Mouse (Mus musculus): ENCODE data around the gene Atp8b3. TPM values are rescaled to one million over a fixed set of nuclear protein-coding genes. Genes with fewer than 3 reads are reported as not detected.

The Atp8b3 gene
- polyA plus RNA-seq, 1 experiment, result 0.13 TPM

- no peaks in the 10 kb centered on the region for H3K27me3 ChIP-seq (ENCODE audit: control insufficient read depth, insufficient read depth, insufficient read length)
- H3K79me3 ChIP-seq (ENCODE audit: low read depth), result peaks cover 49% of the 10 kb centered on the region
- peak overlapping the region; percentile 87 for H3K4me3 ChIP-seq (ENCODE audit: insufficient read depth, poor library complexity, severe bottlenecking)
- peak overlapping the region; percentile 98 for H3ac ChIP-seq (ENCODE audit: control insufficient read depth, insufficient read length, low read depth)
- peaks cover 7% of the 10 kb centered on the region for H3K36me3 ChIP-seq (ENCODE audit: control insufficient read depth, insufficient read depth)
- TF ChIP-seq USF1 (IDR thresholded peaks at IDR 0.05; ENCODE audit: low read depth), result no peak
- TF ChIP-seq MAX (IDR thresholded peaks at IDR 0.05), result peak; percentile 33
- peaks cover 55% of the 10 kb centered on the region for H3K79me2 ChIP-seq (ENCODE audit: control insufficient read depth, insufficient read depth)
Measured at GRCm38 (mm10) chr10:80576351-80577194, 37.6 kb upstream of the Atp8b3 start.

- peak overlapping the region; percentile 98 for H3ac ChIP-seq (ENCODE audit: control insufficient read depth, insufficient read length, low read depth)
- H3K79me2 ChIP-seq (ENCODE audit: control insufficient read depth, insufficient read depth), result peaks cover 62% of the 10 kb centered on the region
- H3K27me3 ChIP-seq (ENCODE audit: control insufficient read depth, insufficient read depth, insufficient read length), result no peaks in the 10 kb centered on the region
- H3K79me3 ChIP-seq (ENCODE audit: low read depth), result peaks cover 55% of the 10 kb centered on the region
- H3K4me3 ChIP-seq (ENCODE audit: insufficient read depth, poor library complexity, severe bottlenecking), result peak overlapping the region; percentile 87
- no peak for TF ChIP-seq MYOG (IDR thresholded peaks at IDR 0.05; ENCODE audit: control insufficient read depth, extremely low read depth, insufficient read length)
- TF ChIP-seq USF1 (IDR thresholded peaks at IDR 0.05; ENCODE audit: low read depth), result no peak
- peaks cover 7% of the 10 kb centered on the region for H3K36me3 ChIP-seq (ENCODE audit: control insufficient read depth, insufficient read depth)
Measured at GRCm38 (mm10) chr10:80575925-80576324, 37.0 kb upstream of the Atp8b3 start.

GRCm38 (mm10) chr10:80574896-80575295 lies 36.0 kb upstream of the Atp8b3 start:
- Histone ChIP-seq H3K27me3 (ENCODE audit: control insufficient read depth, insufficient read depth, insufficient read length) (no peaks in the 10 kb centered on the region), H3K36me3 (ENCODE audit: control insufficient read depth, insufficient read depth) (peaks cover 7% of the 10 kb centered on the region), H3K4me3 (ENCODE audit: insufficient read depth, poor library complexity, severe bottlenecking) (no peak overlapping the region), H3ac (ENCODE audit: control insufficient read depth, insufficient read length, low read depth) (no peak overlapping the region), H3K79me3 (ENCODE audit: low read depth) (peaks cover 65% of the 10 kb centered on the region), H3K79me2 (ENCODE audit: control insufficient read depth, insufficient read depth) (peaks cover 72% of the 10 kb centered on the region)
- TF ChIP-seq MYOG (IDR thresholded peaks at IDR 0.05; ENCODE audit: control insufficient read depth, extremely low read depth, insufficient read length) (no peak), MAX (IDR thresholded peaks at IDR 0.05) (no peak), FOSL1 (IDR thresholded peaks at IDR 0.05; ENCODE audit: insufficient read depth, low read length, poor library complexity, severe bottlenecking) (no peak), CTCF (IDR thresholded peaks at IDR 0.05; ENCODE audit: control insufficient read depth, insufficient read depth, insufficient read length) (no peak), CEBPB (IDR thresholded peaks at IDR 0.05; ENCODE audit: low read depth) (no peak), MYOD1 (IDR thresholded peaks at IDR 0.05; ENCODE audit: control insufficient read depth, insufficient read length, low read depth) (no peak), USF1 (IDR thresholded peaks at IDR 0.05; ENCODE audit: low read depth) (no peak)

DNA sequence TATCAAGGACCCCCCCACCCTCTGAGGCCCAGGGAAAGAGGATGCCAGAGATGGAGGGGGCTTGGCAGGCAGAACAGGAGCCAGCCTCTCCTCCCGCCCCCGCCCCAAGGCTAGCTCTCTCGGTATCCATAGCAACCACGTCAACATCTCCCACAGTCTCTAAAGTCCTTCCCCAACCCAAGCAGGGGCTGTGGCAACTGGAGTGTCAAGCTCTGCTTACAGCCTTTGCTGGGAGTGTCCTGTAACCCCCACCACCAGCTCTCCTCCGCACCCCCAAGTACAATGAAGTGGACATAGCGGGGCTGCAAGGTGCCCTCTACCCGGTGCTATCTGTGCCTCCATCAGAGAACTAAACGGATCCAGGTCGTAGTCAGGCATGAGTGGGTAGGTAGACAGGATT lies 35.0 kb upstream of the Atp8b3 start:
- Histone ChIP-seq H3K36me3 (ENCODE audit: control insufficient read depth, insufficient read depth) (peaks cover 7% of the 10 kb centered on the region), H3K4me3 (ENCODE audit: insufficient read depth, poor library complexity, severe bottlenecking) (no peak overlapping the region), H3K79me3 (ENCODE audit: low read depth) (peaks cover 70% of the 10 kb centered on the region), H3ac (ENCODE audit: control insufficient read depth, insufficient read length, low read depth) (no peak overlapping the region), H3K27me3 (ENCODE audit: control insufficient read depth, insufficient read depth, insufficient read length) (no peaks in the 10 kb centered on the region), H3K79me2 (ENCODE audit: control insufficient read depth, insufficient read depth) (peaks cover 81% of the 10 kb centered on the region)
- TF ChIP-seq CTCF (IDR thresholded peaks at IDR 0.05; ENCODE audit: control insufficient read depth, insufficient read depth, insufficient read length) (no peak), MYOG (IDR thresholded peaks at IDR 0.05; ENCODE audit: control insufficient read depth, extremely low read depth, insufficient read length) (no peak), USF1 (IDR thresholded peaks at IDR 0.05; ENCODE audit: low read depth) (no peak), MYOD1 (IDR thresholded peaks at IDR 0.05; ENCODE audit: control insufficient read depth, insufficient read length, low read depth) (no peak), FOSL1 (IDR thresholded peaks at IDR 0.05; ENCODE audit: insufficient read depth, low read length, poor library complexity, severe bottlenecking) (no peak), MAX (IDR thresholded peaks at IDR 0.05) (no peak), CEBPB (IDR thresholded peaks at IDR 0.05; ENCODE audit: low read depth) (no peak)

DNA sequence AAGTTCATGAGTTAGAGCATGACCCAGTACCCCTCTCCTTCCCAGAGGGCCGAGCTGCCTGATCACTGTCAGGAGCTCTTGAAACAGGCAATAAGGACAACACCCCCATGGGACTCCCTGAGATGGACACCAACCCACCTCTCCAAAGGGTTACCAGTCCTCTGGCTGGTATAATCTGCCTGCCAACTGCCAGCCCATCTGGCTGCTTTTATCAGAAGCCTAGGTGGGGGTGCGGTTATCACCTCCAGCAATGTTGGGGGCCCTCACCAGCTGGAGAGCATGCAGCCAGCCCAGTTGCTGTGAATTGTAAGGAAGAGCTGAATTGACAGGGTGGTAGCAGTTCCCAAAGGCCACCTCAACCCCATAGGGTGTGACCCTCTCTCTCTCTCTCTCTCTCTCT lies 33.6 kb upstream of the Atp8b3 start:
- H3K4me3 ChIP-seq (ENCODE audit: insufficient read depth, poor library complexity, severe bottlenecking), result no peak overlapping the region
- peaks cover 70% of the 10 kb centered on the region for H3K79me3 ChIP-seq (ENCODE audit: low read depth)
- H3K27me3 ChIP-seq (ENCODE audit: control insufficient read depth, insufficient read depth, insufficient read length), result no peaks in the 10 kb centered on the region
- H3K79me2 ChIP-seq (ENCODE audit: control insufficient read depth, insufficient read depth), result peaks cover 88% of the 10 kb centered on the region
- TF ChIP-seq MAX (IDR thresholded peaks at IDR 0.05), result no peak
- TF ChIP-seq CTCF (IDR thresholded peaks at IDR 0.05; ENCODE audit: control insufficient read depth, insufficient read depth, insufficient read length), result no peak
- TF ChIP-seq FOSL1 (IDR thresholded peaks at IDR 0.05; ENCODE audit: insufficient read depth, low read length, poor library complexity, severe bottlenecking), result no peak
- TF ChIP-seq MYOD1 (IDR thresholded peaks at IDR 0.05; ENCODE audit: control insufficient read depth, insufficient read length, low read depth), result no peak
- TF ChIP-seq USF1 (IDR thresholded peaks at IDR 0.05; ENCODE audit: low read depth), result no peak
- TF ChIP-seq CEBPB (IDR thresholded peaks at IDR 0.05; ENCODE audit: low read depth), result no peak
- no peak for TF ChIP-seq MYOG (IDR thresholded peaks at IDR 0.05; ENCODE audit: control insufficient read depth, extremely low read depth, insufficient read length)
- peaks cover 11% of the 10 kb centered on the region for H3K36me3 ChIP-seq (ENCODE audit: control insufficient read depth, insufficient read depth)
- no peak overlapping the region for H3ac ChIP-seq (ENCODE audit: control insufficient read depth, insufficient read length, low read depth)

Measured in C2C12 (cell line).